Mouse (Mus musculus) spleen, adult 18-20 months (tissue): ENCODE data around the gene Mks1.

Source experiments
- DNase-seq, 2 experiments: peaks; one replicate each; pipeline ENCODE4 v3.0.0; 2022; ENCODE audit warnings: mixed read lengths in 2 of 2

Mks1 gene

DNA sequence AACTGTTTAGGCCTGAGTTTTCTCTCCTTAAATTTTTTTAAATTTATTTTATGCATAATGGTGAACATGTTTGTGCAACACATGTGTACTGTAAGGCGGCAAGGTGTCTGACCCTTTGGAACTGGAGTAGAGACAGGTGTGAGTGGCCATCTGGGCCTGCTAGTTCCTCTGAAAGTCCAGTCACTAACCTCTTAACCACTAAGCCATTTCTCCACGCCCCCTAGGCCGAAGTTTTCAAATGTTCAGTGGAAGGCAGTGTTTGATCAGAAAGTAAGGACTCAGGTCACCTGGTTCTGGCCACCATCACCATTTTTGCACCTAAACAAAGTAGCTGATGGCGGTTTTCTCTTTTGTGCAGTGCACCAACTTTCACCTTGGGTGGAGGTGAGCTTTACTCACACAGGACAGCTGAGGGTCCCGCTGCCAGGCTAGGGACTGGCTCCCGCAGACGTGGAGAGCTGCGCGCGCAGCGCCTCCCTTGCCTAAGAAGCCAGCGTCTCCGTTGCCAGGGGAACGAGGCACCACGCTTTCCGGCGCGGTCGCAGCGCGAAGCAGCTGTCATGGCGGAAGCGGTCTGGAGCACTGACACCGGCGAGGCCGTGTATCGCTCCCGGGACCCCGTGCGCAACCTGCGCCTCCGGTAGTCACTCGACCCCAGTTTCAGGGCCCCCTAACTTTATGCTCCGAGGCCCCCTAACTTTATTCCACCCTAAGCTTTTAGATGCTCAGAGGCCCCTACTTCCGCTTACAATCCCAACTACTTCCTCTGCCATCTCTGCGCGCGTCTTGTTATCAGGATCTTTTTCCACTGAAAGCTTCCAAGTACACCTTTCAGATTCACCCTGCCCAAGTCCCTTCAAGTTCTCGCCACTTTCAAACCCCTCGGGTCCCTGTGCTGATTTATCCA lies at the start of gene Mks1:
Gene Mks1, plus strand, starts transcription at position 526 of the 907 bp plus-strand sequence.
- peak; percentile 79 to 86 for DNase-seq

DNA sequence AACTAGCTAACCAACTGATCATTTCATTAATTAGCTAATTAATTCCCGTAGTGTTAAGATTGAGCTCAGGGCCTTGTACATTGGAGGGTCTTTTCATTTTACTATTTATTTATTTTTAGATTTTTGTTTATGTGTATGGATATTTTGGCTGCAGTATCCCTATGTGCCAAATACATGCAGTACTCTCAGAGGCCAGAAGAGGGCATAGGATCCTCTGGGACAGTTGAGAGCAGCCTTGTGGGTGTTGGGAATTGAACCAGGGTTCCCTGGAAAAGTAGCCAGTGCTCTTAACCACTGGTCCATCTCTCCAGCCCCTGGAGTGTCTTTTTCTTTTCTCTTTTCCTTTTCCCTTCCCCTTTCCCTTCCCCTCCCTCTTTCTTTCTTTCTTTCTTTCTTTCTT lies 47.6 kb upstream of the Mks1 start:
- DNase-seq: peak in 1 of 2 experiments; percentile 34

GRCm38 (mm10) chr11:87807433-87807832 lies 45.6 kb upstream of the Mks1 start:
- DNase-seq: no peak

DNA sequence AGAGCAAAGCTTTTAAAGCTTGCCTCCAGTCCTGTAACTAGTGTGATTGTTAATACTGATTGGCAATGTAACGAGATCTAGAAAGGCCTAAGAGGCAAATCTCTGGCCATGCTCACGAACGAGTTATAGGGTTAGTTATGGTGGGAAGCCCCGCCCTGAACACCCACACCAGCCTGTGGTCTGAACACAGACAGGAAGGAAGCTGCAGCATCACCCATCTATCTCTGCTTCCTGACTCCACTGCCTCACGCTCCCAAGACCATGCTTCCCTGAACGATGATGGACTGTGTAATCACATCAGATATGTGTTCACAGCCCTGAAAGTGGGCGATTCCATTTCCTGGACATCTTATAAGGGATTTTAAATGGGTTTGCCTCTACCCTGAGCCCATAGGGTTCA lies 44.8 kb upstream of the Mks1 start:
- DNase-seq: peak in 1 of 2 experiments; percentile 10

DNA sequence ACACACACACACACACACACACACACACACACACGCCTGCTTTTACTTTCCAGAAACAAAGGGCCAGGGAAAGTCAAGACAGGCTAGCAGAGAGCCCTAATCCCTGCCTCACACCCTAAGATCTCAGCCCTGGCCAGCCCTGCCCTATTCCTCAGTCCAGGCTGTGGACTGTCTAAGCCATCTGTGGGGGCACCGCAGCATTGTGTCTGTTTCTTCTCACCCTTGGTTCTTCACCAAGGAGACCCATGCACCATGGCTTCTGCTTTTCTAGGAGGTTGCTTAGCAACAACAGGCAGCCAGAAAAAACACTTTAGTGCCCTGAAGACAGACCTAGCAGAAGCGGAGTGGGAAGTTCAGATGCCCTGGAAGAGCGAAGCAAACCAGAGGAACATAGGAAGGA lies 41.6 kb upstream of the Mks1 start:
- DNase-seq: no peak

DNA sequence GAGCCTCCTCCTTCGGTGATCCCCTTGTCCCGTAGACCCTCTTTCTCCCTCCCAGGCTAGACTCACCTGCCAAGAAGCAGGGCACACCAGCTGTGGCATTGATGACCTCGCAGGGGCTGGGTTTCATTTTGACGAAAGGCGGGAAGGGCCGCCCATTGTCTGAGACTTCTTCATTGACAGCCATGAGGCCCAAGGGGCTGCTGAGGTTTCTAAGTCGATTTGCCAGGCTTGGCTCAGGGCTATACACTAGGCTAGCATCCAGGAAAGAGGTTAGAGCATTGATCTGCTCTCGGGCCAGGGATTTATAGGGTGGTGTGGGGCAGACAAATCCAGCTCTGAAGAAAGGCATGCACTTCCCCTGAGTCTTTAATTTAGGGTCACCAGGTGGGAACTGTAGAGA lies 38.2 kb upstream of the Mks1 start:
- no peak for DNase-seq

DNA sequence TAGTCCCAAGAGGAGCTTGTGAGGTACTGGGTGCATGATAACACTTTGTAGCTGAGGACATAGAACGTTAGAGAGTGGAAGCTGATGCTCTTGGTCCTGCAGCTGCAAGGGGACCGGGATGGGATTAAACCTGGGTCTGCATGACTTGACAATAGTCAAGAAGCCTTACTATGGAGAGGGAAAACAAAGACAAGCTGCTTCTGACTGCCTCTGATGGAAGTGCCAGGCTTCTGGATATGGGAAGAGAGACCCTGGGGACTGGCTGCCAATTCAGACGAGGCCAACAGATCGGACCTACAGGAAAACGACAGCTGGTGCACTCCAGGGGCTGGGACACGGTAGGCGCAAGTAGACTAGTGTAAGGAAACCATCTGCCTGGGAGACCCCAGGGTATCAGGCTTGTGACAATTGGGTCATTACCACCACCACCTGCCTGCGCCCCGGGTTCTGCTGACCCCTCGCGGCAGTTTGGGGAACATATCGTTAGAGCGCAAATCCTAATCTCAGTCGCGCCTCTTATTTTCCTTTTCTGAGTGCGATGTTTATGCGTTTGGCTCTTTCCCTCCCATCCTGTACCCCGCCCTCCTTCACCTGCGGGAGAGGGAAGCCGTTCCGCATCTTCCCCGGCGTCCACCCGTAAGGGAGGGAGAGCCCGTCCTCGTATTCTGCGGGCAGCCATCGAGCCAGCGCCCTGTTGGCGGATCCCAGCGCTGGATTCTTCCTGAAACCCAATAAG lies 36.1 kb upstream of the Mks1 start:
- peak in 1 of 2 experiments; percentile 50 for DNase-seq

DNA sequence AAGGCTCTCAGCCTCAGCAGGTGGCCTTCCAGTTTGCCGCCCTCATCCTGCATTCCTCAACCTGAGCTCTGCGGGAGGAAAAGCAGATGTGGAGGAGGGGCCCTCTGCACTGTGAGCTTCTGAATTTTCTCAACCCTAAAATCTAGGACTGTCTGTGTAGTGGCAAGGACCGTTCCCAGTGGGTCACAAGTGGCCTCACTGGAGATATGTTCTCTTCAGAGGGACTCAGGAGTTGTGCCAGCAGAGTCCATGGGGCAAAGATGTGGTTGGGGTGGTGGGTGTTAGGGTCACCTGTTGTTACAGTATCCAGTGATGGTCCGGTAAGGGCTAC lies 35.6 kb upstream of the Mks1 start:
- no peak for DNase-seq

GRCm38 (mm10) chr11:87821502-87821901 lies 31.5 kb upstream of the Mks1 start:
- DNase-seq: no peak

GRCm38 (mm10) chr11:87828239-87828900 lies 24.6 kb upstream of the Mks1 start, which contains the start of gene Lpo:
Gene Lpo (minus strand): TSS chr11:87828289.
- no peak for DNase-seq

- no peak for DNase-seq
These were observed 12.3 kb upstream of the Mks1 start for GRCm38 (mm10) chr11:87840676-87841075.

DNA sequence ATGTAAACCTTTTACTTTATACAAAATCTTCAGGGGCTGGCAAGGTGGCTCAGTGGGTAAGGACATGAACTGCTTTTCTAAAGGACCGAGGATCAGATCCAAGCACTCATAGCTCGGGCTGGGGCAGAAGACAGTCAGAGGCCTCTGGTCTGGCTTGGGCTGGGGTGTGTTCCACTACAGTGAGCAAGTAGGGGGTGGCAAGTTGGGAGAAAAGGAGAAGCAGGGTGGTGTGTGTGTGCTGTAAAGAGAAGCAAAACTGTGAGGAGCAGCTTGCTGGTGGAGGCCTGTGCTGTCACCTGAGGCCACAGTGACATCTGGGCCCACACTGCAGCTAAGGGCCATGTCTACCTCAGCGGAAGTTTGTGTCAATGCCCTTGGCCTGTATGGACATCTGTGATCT lies 11.6 kb upstream of the Mks1 start:
- DNase-seq: no peak

- DNase-seq: no peak
These were observed 5.9 kb upstream of the Mks1 start for GRCm38 (mm10) chr11:87846968-87847600.

DNA sequence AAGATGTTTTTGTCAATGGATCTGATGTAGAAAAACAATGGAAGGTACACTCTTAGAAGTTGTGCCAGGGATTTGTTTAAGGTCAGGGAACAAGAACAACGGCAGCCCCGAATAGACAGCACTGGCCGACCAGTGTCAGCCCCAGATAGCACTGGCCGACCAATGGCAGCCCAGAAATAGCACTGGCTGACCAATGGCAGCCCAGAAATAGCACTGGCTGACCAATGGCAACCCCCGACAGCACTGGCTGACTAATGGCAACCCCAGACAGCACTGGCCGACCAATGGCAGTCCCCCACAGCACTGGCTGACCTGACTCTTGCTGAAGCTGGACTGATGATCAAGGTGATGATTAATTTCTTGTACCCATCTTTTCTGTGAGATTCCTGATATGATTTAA lies 5.1 kb upstream of the Mks1 start:
- no peak for DNase-seq

DNA sequence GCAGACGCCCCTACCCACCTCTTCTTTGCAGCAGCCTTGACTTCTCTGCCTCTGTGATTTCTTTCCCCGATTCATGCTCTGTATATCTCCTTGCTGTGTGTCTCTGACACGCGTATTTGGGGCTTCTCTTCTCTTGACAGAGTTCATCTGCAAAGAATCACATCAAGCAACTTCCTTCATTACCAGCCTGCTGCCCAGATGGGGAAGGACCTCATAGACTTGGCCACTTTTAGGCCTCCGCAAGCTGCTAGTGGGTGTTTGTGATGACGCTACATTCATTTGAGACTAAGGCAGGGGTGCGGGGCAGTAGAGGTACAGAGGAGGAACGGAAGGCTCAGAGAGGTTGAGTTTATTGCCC lies 561 bp downstream of the Mks1 start:
- DNase-seq: peak in 1 of 2 experiments; percentile 11

GRCm38 (mm10) chr11:87854550-87854949 lies 1.5 kb downstream of the Mks1 start:
- DNase-seq: no peak

DNA sequence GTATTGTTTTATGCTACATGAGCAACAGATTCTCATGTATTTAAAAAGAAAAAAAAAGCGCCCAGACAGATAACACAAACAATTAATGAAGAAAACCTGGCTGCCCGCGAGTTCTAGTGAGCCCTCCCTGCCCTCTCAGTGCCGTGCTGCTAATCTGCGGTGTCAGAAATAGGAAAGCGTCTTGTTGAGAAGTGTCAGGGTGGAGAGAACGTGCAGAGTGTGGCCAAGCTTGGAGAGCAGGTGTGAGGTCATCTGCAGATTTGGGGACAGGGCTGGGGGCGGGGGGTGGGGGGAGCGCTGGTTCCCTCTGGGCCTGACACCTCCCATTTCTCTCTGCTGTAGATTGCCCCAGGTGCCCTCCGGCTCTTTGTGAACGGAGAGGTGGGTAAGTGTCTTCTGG lies 6.3 kb downstream of the Mks1 start:
- DNase-seq: no peak

DNA sequence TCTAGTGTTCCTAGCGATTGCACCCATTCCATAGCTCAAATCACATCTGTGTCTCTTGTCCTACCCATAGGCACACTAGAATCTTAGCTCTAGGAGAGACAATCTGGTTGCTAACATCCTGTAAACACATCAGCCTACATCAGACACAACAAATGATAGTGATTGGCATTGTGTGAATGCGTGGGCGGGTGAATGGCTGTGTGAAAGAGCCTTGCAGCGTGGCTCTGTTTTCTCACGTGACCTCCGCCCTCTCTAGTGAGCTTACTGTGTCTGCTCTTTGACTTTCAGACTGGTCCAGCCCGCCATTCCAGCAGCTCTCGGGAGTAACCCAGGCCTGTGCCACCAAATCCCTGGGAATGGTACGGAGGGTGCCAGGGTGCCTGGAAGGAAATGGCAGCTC lies 7.4 kb downstream of the Mks1 start:
- DNase-seq: no peak

GRCm38 (mm10) chr11:87862805-87863204 lies 9.8 kb downstream of the Mks1 start:
- DNase-seq: no peak

DNA sequence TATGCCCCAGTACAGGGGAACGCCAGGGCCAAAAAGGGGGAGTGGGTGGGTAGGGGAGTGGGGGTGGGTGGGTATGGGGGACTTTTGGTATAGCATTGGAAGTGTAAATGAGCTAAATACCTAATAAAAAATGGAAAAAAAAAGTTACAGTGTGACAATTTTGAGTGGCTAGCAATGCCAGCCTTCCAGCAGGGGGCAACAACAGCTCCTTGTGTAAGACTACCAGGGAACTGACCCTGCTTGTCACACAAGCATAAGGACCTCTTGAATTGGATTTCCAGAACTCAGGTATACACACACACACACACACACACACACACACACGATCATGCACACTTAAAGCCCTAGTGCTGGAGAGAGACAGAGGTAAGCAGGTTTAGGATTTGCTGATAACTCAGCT lies 13.9 kb downstream of the Mks1 start:
- peak in 1 of 2 experiments; percentile 45 for DNase-seq

- DNase-seq: no peak
These were observed 17.1 kb downstream of the Mks1 start for GRCm38 (mm10) chr11:87870096-87870495.

- no peak for DNase-seq
These were observed 18.8 kb downstream of the Mks1 start for GRCm38 (mm10) chr11:87871766-87872165.

DNA sequence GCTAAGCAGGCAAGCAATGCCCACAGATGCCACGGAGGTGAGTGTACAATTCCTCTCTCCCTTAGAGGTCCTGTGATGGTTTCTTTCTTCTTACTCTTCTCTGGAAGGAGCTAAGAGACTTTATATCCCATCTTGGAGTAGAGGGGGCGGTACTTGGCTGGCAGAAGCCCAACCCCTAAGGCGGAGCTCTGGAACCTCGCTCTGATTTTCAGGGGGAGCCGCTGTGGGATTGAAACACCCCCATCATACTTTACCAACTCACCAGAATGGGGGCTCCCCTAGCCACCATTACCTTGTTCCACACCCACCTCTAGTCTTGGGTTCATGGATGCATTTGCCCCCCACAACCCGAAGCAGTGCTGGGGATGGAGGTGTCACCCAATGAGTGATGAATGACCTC lies 22.4 kb downstream of the Mks1 start, which contains the start of gene Epx:
Gene Epx, minus strand, starts transcription at position 101 of the 400 bp plus-strand sequence.
- DNase-seq: no peak
